Mouse (Mus musculus): Measurements from ENCODE around the gene Pear1. TPM values are rescaled to one million over a fixed set of nuclear protein-coding genes. Genes with fewer than 3 reads are reported as not detected.

Pear1 gene
- polyA plus RNA-seq, 1 experiment from 2014 or later = 5.2 TPM

DNA sequence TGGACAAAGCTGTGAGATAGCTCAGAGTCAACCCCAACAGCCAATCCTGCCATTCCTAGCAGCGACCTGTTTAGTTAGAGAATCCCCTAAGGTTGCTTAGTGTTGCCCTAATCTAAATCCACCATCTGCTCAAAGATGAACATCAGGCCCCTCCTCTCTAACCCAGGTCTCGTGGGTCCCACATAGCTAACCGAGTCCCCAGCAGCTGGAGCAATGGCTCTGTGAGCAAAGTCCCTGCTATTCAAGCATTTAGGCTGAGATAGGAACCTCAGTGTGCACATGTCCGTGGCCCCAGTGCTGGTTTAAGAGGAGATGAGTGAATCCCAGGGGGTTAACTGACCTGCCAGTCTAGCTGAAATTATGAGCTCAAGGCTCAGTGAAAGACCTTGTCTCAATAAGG lies 22.1 kb upstream of the Pear1 start:
- Histone ChIP-seq H3K27ac (ENCODE audit: low read depth, low read length) (no peak overlapping the region), H3K36me3 (ENCODE audit: control insufficient read depth, insufficient read depth, low read length) (no peaks in the 10 kb centered on the region), H3K9ac (ENCODE audit: low read length) (no peak overlapping the region), H3K4me1 (ENCODE audit: control insufficient read depth, insufficient read depth, low read length) (no peaks in the 10 kb centered on the region), H3K9me3 (replicated peaks; ENCODE audit: control insufficient read depth, low read length) (no peaks in the 10 kb centered on the region), H3K4me2 (ENCODE audit: low read length) (no peak overlapping the region), H3K27me3 (replicated peaks; ENCODE audit: control insufficient read depth, insufficient read depth, low read length) (no peaks in the 10 kb centered on the region), H3K4me3 (ENCODE audit: low read depth, low read length) (no peak overlapping the region)
- no peak for DNase-seq (ENCODE audit: low spot score)
- no peak for ATAC-seq
- 64% methylated on average over 4 of the region's 4 CpGs for WGBS

DNA sequence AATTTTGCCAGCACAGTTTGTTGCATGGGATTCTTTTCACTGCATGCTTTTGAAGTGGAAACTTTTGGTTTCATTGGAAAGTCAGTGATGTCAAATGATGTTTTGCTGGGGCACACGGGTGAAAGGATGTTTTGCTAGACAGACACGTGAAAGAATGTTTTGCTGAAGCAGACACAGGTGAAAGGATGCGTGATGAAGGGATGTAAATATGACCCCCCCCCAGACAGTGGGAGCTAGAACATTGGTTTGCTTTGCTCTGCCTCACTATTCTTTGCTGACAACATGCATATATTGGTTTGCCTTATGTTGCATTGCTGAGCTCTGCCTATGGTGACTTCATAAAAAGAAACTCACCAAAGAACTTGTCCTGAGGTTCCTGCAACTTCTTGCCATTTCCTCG lies 20.9 kb upstream of the Pear1 start:
- Histone ChIP-seq H3K4me1 (ENCODE audit: control insufficient read depth, insufficient read depth, low read length) (no peaks in the 10 kb centered on the region), H3K4me3 (ENCODE audit: low read depth, low read length) (no peak overlapping the region), H3K4me2 (ENCODE audit: low read length) (no peak overlapping the region), H3K27me3 (replicated peaks; ENCODE audit: control insufficient read depth, insufficient read depth, low read length) (no peaks in the 10 kb centered on the region), H3K9ac (ENCODE audit: low read length) (no peak overlapping the region), H3K36me3 (ENCODE audit: control insufficient read depth, insufficient read depth, low read length) (no peaks in the 10 kb centered on the region), H3K9me3 (replicated peaks; ENCODE audit: control insufficient read depth, low read length) (no peaks in the 10 kb centered on the region), H3K27ac (ENCODE audit: low read depth, low read length) (no peak overlapping the region)
- no peak for DNase-seq (ENCODE audit: low spot score)
- ATAC-seq = no peak
- WGBS = 83% methylated on average over 4 of the region's 4 CpGs

DNA sequence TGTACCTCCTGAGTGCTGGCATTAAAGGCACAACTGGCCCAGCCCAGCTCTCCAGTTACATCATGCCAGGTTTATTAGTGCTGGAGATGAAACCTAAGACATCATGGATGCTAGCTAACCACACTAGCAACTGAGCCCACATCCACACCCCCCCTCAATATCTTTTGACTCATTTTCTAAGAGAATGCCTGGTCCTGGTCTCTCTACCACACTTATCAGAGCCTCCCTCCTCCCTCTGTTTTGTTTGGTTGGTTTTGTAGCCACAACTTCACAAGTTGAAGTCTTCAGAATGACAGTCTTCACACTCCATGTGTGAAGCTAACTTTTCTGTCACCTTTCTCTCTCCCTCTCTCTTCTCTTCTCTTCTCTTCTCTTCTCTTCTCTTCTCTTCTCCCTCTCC lies 16.8 kb upstream of the Pear1 start:
- no peak overlapping the region for H3K4me3 ChIP-seq (ENCODE audit: low read depth, low read length)
- DNase-seq (ENCODE audit: low spot score) (no peak), ATAC-seq (no peak)
- no peak overlapping the region for H3K4me2 ChIP-seq (ENCODE audit: low read length)
- no peaks in the 10 kb centered on the region for H3K27me3 ChIP-seq (replicated peaks; ENCODE audit: control insufficient read depth, insufficient read depth, low read length)
- H3K4me1 ChIP-seq (ENCODE audit: control insufficient read depth, insufficient read depth, low read length) = no peaks in the 10 kb centered on the region
- no peak overlapping the region for H3K9ac ChIP-seq (ENCODE audit: low read length)
- no peak overlapping the region for H3K27ac ChIP-seq (ENCODE audit: low read depth, low read length)
- H3K9me3 ChIP-seq (replicated peaks; ENCODE audit: control insufficient read depth, low read length) = no peaks in the 10 kb centered on the region
- H3K36me3 ChIP-seq (ENCODE audit: control insufficient read depth, insufficient read depth, low read length) = no peaks in the 10 kb centered on the region

GRCm38 (mm10) chr3:87838622-87839021 lies 14.5 kb upstream of the Pear1 start:
- Histone ChIP-seq H3K36me3 (ENCODE audit: control insufficient read depth, insufficient read depth, low read length) (no peaks in the 10 kb centered on the region), H3K4me3 (ENCODE audit: low read depth, low read length) (no peak overlapping the region), H3K9ac (ENCODE audit: low read length) (0 out of 2 replicates have a peak overlapping the region, but pooled peaks have one; percentile 17), H3K27me3 (replicated peaks; ENCODE audit: control insufficient read depth, insufficient read depth, low read length) (no peaks in the 10 kb centered on the region), H3K4me1 (ENCODE audit: control insufficient read depth, insufficient read depth, low read length) (no peaks in the 10 kb centered on the region), H3K27ac (ENCODE audit: low read depth, low read length) (no peak overlapping the region), H3K4me2 (ENCODE audit: low read length) (no peak overlapping the region), H3K9me3 (replicated peaks; ENCODE audit: control insufficient read depth, low read length) (no peaks in the 10 kb centered on the region)
- peak; percentile 83 for DNase-seq (ENCODE audit: low spot score)
- ATAC-seq = 0 out of 2 replicates have a peak, but pooled peaks have one; percentile 32
- WGBS = 2% methylated on average over 4 of the region's 4 CpGs

DNA sequence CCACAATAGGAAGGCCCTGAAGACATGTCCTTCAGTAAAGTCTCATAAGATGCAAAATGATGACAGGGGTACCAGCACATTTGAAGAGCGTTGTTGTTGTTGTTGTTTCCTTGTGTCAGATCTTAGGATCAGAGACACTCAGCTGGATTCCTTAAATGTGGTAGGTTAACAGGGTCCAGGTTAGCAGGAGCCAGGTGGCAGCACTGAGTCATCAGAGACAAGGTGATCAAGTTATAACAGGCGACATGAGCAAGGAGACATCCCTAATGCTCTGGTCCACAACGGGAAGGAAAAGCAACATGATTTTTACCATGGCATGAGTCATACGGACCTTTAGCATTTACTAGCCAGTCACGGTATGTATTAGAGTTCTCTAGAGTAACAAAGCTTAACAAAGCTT lies 9.4 kb upstream of the Pear1 start:
- no peaks in the 10 kb centered on the region for H3K36me3 ChIP-seq (ENCODE audit: control insufficient read depth, insufficient read depth, low read length)
- no peak overlapping the region for H3K4me3 ChIP-seq (ENCODE audit: low read depth, low read length)
- 65% methylated on average over 5 of the region's 5 CpGs for WGBS
- no peak overlapping the region for H3K4me2 ChIP-seq (ENCODE audit: low read length)
- H3K9me3 ChIP-seq (replicated peaks; ENCODE audit: control insufficient read depth, low read length) = no peaks in the 10 kb centered on the region
- ATAC-seq = no peak
- no peak overlapping the region for H3K9ac ChIP-seq (ENCODE audit: low read length)
- no peaks in the 10 kb centered on the region for H3K27me3 ChIP-seq (replicated peaks; ENCODE audit: control insufficient read depth, insufficient read depth, low read length)
- DNase-seq (ENCODE audit: low spot score) = no peak
- H3K27ac ChIP-seq (ENCODE audit: low read depth, low read length) = no peak overlapping the region
- H3K4me1 ChIP-seq (ENCODE audit: control insufficient read depth, insufficient read depth, low read length) = no peaks in the 10 kb centered on the region

GRCm38 (mm10) chr3:87832109-87832859 lies 8.2 kb upstream of the Pear1 start:
- H3K27me3 ChIP-seq (replicated peaks; ENCODE audit: control insufficient read depth, insufficient read depth, low read length) = no peaks in the 10 kb centered on the region
- no peaks in the 10 kb centered on the region for H3K9me3 ChIP-seq (replicated peaks; ENCODE audit: control insufficient read depth, low read length)
- DNase-seq (ENCODE audit: low spot score) = no peak
- no peak overlapping the region for H3K4me3 ChIP-seq (ENCODE audit: low read depth, low read length)
- no peak overlapping the region for H3K27ac ChIP-seq (ENCODE audit: low read depth, low read length)
- ATAC-seq = no peak
- WGBS = 84% methylated on average over 7 of the region's 7 CpGs
- no peaks in the 10 kb centered on the region for H3K36me3 ChIP-seq (ENCODE audit: control insufficient read depth, insufficient read depth, low read length)
- H3K4me1 ChIP-seq (ENCODE audit: control insufficient read depth, insufficient read depth, low read length) = no peaks in the 10 kb centered on the region
- H3K9ac ChIP-seq (ENCODE audit: low read length) = no peak overlapping the region
- H3K4me2 ChIP-seq (ENCODE audit: low read length) = no peak overlapping the region

- H3K4me1 ChIP-seq (ENCODE audit: control insufficient read depth, insufficient read depth, low read length) = no peaks in the 10 kb centered on the region
- DNase-seq (ENCODE audit: low spot score) = no peak
- no peaks in the 10 kb centered on the region for H3K27me3 ChIP-seq (replicated peaks; ENCODE audit: control insufficient read depth, insufficient read depth, low read length)
- no peak overlapping the region for H3K4me3 ChIP-seq (ENCODE audit: low read depth, low read length)
- no peak for ATAC-seq
- no peak overlapping the region for H3K4me2 ChIP-seq (ENCODE audit: low read length)
- no peaks in the 10 kb centered on the region for H3K9me3 ChIP-seq (replicated peaks; ENCODE audit: control insufficient read depth, low read length)
- no peak overlapping the region for H3K27ac ChIP-seq (ENCODE audit: low read depth, low read length)
- 57% methylated on average over 10 of the region's 10 CpGs for WGBS
- no peak overlapping the region for H3K9ac ChIP-seq (ENCODE audit: low read length)
- H3K36me3 ChIP-seq (ENCODE audit: control insufficient read depth, insufficient read depth, low read length) = no peaks in the 10 kb centered on the region
Measured at GRCm38 (mm10) chr3:87829025-87829424, 4.9 kb upstream of the Pear1 start.

DNA sequence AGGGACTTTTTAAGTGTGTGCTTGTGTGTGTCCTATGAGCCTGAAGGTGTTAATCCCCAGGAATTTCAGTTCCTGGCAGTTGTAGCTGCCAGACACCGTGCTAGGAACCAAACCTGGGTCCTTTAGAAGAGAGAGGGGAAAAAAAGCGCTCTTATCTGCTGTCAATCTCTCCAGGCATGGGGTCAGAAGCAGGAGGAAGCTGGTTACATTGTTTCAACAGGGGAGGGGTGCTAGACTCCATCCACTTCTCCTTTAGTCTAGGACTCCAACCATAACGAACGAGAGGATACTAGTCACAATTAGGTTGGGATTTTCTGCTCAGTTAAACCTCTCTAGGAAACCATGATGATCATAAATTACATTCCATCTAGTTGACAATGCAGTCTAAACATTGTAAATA lies 4.3 kb upstream of the Pear1 start:
- ATAC-seq (no peak), DNase-seq (ENCODE audit: low spot score) (no peak)
- Histone ChIP-seq H3K27me3 (replicated peaks; ENCODE audit: control insufficient read depth, insufficient read depth, low read length) (no peaks in the 10 kb centered on the region), H3K4me2 (ENCODE audit: low read length) (no peak overlapping the region), H3K9me3 (replicated peaks; ENCODE audit: control insufficient read depth, low read length) (no peaks in the 10 kb centered on the region), H3K27ac (ENCODE audit: low read depth, low read length) (no peak overlapping the region), H3K36me3 (ENCODE audit: control insufficient read depth, insufficient read depth, low read length) (no peaks in the 10 kb centered on the region), H3K4me1 (ENCODE audit: control insufficient read depth, insufficient read depth, low read length) (no peaks in the 10 kb centered on the region), H3K4me3 (ENCODE audit: low read depth, low read length) (no peak overlapping the region), H3K9ac (ENCODE audit: low read length) (no peak overlapping the region)
- whole genome bisulfite sequencing = 43% methylated on average over 4 of the region's 4 CpGs

DNA sequence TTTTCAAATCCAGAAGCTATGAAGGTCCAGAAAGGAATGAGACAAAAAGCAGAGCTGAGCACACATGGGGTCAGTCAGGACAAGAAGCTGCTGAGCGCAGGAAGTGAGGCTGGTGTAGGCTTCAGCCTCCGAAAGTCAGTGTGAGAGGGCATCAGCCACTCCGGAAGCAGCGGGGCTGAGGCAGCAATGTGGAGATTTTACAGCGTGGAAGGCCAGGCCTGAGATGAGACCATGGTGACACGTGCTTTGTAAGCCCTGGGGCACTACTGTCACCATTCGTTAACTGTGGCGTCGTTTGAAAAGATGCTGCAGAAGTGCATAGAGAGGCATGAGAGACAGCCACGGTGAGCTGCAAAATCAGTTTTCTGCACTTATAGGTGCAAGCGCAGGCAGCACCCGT lies 5.9 kb downstream of the Pear1 start:
- H3K27ac ChIP-seq (ENCODE audit: low read depth, low read length) = no peak overlapping the region
- no peak overlapping the region for H3K4me3 ChIP-seq (ENCODE audit: low read depth, low read length)
- H3K27me3 ChIP-seq (replicated peaks; ENCODE audit: control insufficient read depth, insufficient read depth, low read length) = no peaks in the 10 kb centered on the region; the same call in 1 of the 2 replicates
- no peaks in the 10 kb centered on the region for H3K4me1 ChIP-seq (ENCODE audit: control insufficient read depth, insufficient read depth, low read length)
- H3K9me3 ChIP-seq (replicated peaks; ENCODE audit: control insufficient read depth, low read length) = no peaks in the 10 kb centered on the region
- H3K36me3 ChIP-seq (ENCODE audit: control insufficient read depth, insufficient read depth, low read length) = no peaks in the 10 kb centered on the region
- DNase-seq (ENCODE audit: low spot score) (no peak), ATAC-seq (no peak)
- no peak overlapping the region for H3K4me2 ChIP-seq (ENCODE audit: low read length)
- WGBS = 69% methylated on average over 12 of the region's 12 CpGs
- no peak overlapping the region for H3K9ac ChIP-seq (ENCODE audit: low read length)
